ENCODE assay signal across 22 mouse cellular contexts in the genomic region with DNA sequence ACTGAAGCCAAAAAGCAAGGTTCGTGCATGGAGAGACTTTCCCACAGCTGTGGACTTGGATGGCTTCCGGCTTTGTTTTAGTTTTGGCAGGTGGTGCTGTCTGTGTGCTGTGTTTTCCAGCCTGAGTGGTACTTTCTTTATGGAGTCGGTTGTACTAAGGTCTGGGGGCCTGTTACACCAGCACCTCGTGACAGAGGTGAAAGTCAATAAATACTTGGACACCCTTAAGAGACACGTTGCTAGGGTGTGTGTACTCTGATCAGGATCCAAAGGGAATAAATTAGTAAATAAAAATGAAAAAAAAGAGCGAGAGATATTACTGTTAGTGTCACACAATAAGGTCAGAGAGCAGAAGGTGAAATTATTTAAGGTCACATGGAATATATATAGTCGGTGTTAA. TPM values are rescaled to one million over a fixed set of nuclear protein-coding genes. Genes with fewer than 3 reads are reported as not detected.
"Had no signal": no experiment of that assay in that cellular context is flagged by ENCODE, and none has a peak within 500 bp of the region (broad histone marks: within the 10 kb centered on the region; RNA-seq: fewer than 3 reads in every experiment).

No protein-coding gene starts in this region.

- H3K9ac ChIP-seq: lung, embryonic 15.5 days; midbrain, embryonic 13.5 days; midbrain, embryonic 15.5 days; neural tube, embryonic 12.5 days; stomach, embryonic 15.5 days had no signal

- H3K36me3 ChIP-seq: lung, embryonic 15.5 days; midbrain, embryonic 13.5 days; midbrain, embryonic 15.5 days; neural tube, embryonic 12.5 days; stomach, embryonic 15.5 days had no signal

- H3K4me2 ChIP-seq: midbrain, embryonic 11.5 days; midbrain, embryonic 13.5 days had no signal

- H3K27me3 ChIP-seq: lung, embryonic 15.5 days; megakaryocyte, embryonic 14.5 days; midbrain, embryonic 13.5 days; midbrain, embryonic 15.5 days; neural tube, embryonic 12.5 days; stomach, embryonic 15.5 days had no signal

- ATAC-seq: midbrain, embryonic 13.5 days had no signal

- H3K9me3 ChIP-seq: lung, embryonic 15.5 days; megakaryocyte, embryonic 14.5 days; midbrain, embryonic 13.5 days; midbrain, embryonic 15.5 days; neural tube, embryonic 12.5 days; stomach, embryonic 15.5 days had no signal

- DNase-seq: lung, adult 2 months; lung, postnatal 14 days; lung, postnatal 36 days; right cerebral cortex, postnatal 14 days; thymus, adult 2 months; thymus, postnatal 25 days; thymus, postnatal 4 days had no signal

- H3K4me3 ChIP-seq: megakaryocyte, embryonic 14.5 days; neural tube, embryonic 12.5 days; stomach, embryonic 15.5 days had no signal

- H3K27ac ChIP-seq: lung, embryonic 15.5 days; macrophage; midbrain, embryonic 13.5 days; midbrain, embryonic 15.5 days; neural tube, embryonic 12.5 days; stomach, embryonic 15.5 days; stomach, postnatal 0 days had no signal

RNA-seq across cellular contexts. Expression of a gene that starts 25.1 kb away (rescaled TPM):
- total RNA-seq: monocyte, adult 5-6 weeks had no signal

RNA-seq across cellular contexts. Expression of a gene that starts 44.3 kb away (rescaled TPM):
- total RNA-seq: megakaryocyte progenitor cell, adult 5-6 weeks; midbrain, postnatal 0 days; monocyte, adult 5-6 weeks; neutrophil, adult 5-6 weeks had no signal
- polyA plus RNA-seq: lung, embryonic 15.5 days; lung, postnatal 0 days; macrophage; midbrain, embryonic 11.5 days; midbrain, embryonic 13.5 days; midbrain, embryonic 15.5 days; midbrain, postnatal 0 days; neural tube, embryonic 12.5 days; neural tube, embryonic 14.5 days had no signal
